Mouse (Mus musculus) neutrophil, adult 5-6 weeks (primary cell): Measurements from ENCODE around the gene Slc22a23. TPM values are rescaled to one million over a fixed set of nuclear protein-coding genes. Genes with fewer than 3 reads are reported as not detected.

Experiments
- ATAC-seq: fragments of 151-379, 151-347 bp; 2 replicates; pipeline ENCODE4 v1.8.0; 2017; ENCODE audit warnings: mild to moderate bottlenecking, moderate TSS enrichment; ENCODE audit not compliant: insufficient number of reproducible peaks, poor library complexity, low FRiP score, severe bottlenecking; ENCODE audit errors: extremely low read depth
- total RNA-seq: library from RNA; stranded (forward); fragments of 200-1000 nt; gene quantifications from 2 replicates; pipeline ENCODE4 v1.2.3, GENCODE M21; 2017

Gene Slc22a23
- total RNA-seq, 1 experiment from 2014 or later = 2.7 TPM

- no peak for ATAC-seq
Measured at GRCm38 (mm10) chr13:34248941-34249920, 95.8 kb downstream of the Slc22a23 start.

GRCm38 (mm10) chr13:34248107-34248506, 96.9 kb downstream of the Slc22a23 start:
- no peak for ATAC-seq

GRCm38 (mm10) chr13:34246821-34247220, 98.2 kb downstream of the Slc22a23 start:
- no peak for ATAC-seq

GRCm38 (mm10) chr13:34245216-34245615, 99.8 kb downstream of the Slc22a23 start:
- ATAC-seq = no peak

- ATAC-seq = no peak
Measured at GRCm38 (mm10) chr13:34244186-34244585, 100.8 kb downstream of the Slc22a23 start.

GRCm38 (mm10) chr13:34242211-34242610, 102.8 kb downstream of the Slc22a23 start:
- no peak for ATAC-seq

GRCm38 (mm10) chr13:34240087-34240428, 104.9 kb downstream of the Slc22a23 start:
- ATAC-seq = no peak

GRCm38 (mm10) chr13:34239371-34240086, 105.5 kb downstream of the Slc22a23 start:
- no peak for ATAC-seq

- ATAC-seq = no peak
Measured at GRCm38 (mm10) chr13:34238646-34239290, 106.2 kb downstream of the Slc22a23 start.

GRCm38 (mm10) chr13:34235056-34235455, 109.9 kb downstream of the Slc22a23 start:
- ATAC-seq = no peak

GRCm38 (mm10) chr13:34234439-34234838, 110.5 kb downstream of the Slc22a23 start:
- no peak for ATAC-seq

GRCm38 (mm10) chr13:34232992-34233391, 112.0 kb downstream of the Slc22a23 start:
- no peak for ATAC-seq

- no peak for ATAC-seq
Measured at GRCm38 (mm10) chr13:34228905-34229304, 116.1 kb downstream of the Slc22a23 start.

- ATAC-seq = no peak
Measured at GRCm38 (mm10) chr13:34227720-34228661, 117.0 kb downstream of the Slc22a23 start.

- ATAC-seq = no peak
Measured at GRCm38 (mm10) chr13:34226940-34227339, 118.0 kb downstream of the Slc22a23 start.

GRCm38 (mm10) chr13:34222985-34223384, 122.0 kb downstream of the Slc22a23 start:
- ATAC-seq = no peak

- ATAC-seq = no peak
Measured at GRCm38 (mm10) chr13:34219728-34220127, 125.3 kb downstream of the Slc22a23 start.

- no peak for ATAC-seq
Measured at GRCm38 (mm10) chr13:34218776-34219175, 126.2 kb downstream of the Slc22a23 start.
